10 mouse cellular contexts compared by ENCODE assay signal in genomic region chr1:128551743-128552397, GRCm38 (mm10). TPM values are rescaled to one million over a fixed set of nuclear protein-coding genes. Genes with fewer than 3 reads are reported as not detected.
A peak's percentile ranks its signal among the peaks of the same experiment; 100 is the strongest.
DNase-seq lines count a peak whose midpoint lies in the region; ATAC-seq and TF ChIP-seq lines count a peak whose summit lies in the region.
"Had no signal": no experiment of that assay in that cellular context is flagged by ENCODE, and none has a peak within 500 bp of the region (broad histone marks: within the 10 kb centered on the region; RNA-seq: fewer than 3 reads in every experiment).

No protein-coding gene starts in this region.

- no peaks in the 10 kb centered on the region for H3K36me3 ChIP-seq in liver, postnatal 0 days (replicated peaks; ENCODE audit: insufficient read depth, low read length)
- H3K36me3 ChIP-seq in embryonic facial prominence, embryonic 14.5 days (ENCODE audit: control insufficient read depth, insufficient read depth, low read length): no peaks in the 10 kb centered on the region
- H3K36me3 ChIP-seq in hindbrain, embryonic 10.5 days: no peaks in the 10 kb centered on the region
- no peaks in the 10 kb centered on the region for H3K36me3 ChIP-seq in neural tube, embryonic 12.5 days
- no peaks in the 10 kb centered on the region for H3K36me3 ChIP-seq in thymus, adult 2 months (ENCODE audit: control insufficient read depth, insufficient read depth, low read length)

- TF ChIP-seq POLR2A in thymus, adult 2 months (IDR thresholded peaks at IDR 0.05; ENCODE audit: control insufficient read depth, extremely low read depth, insufficient read depth, low read length, poor library complexity): no peak

- peaks cover 2% of the 10 kb centered on the region; the same call in 1 of the 2 replicates for H3K4me1 ChIP-seq in liver, postnatal 0 days (ENCODE audit: insufficient read depth)
- no peaks in the 10 kb centered on the region for H3K4me1 ChIP-seq in embryonic facial prominence, embryonic 14.5 days (ENCODE audit: control insufficient read depth, insufficient read depth, low read length)
- peaks cover 26% of the 10 kb centered on the region for H3K4me1 ChIP-seq in hindbrain, embryonic 10.5 days (replicated peaks)
- peaks cover 6% of the 10 kb centered on the region for H3K4me1 ChIP-seq in neural tube, embryonic 12.5 days
- H3K4me1 ChIP-seq in thymus, adult 2 months (replicated peaks; ENCODE audit: control insufficient read depth, insufficient read depth, low read length): peaks cover 14% of the 10 kb centered on the region

- no peak overlapping the region for H3K9ac ChIP-seq in liver, postnatal 0 days (replicated peaks)
- H3K9ac ChIP-seq in embryonic facial prominence, embryonic 14.5 days (ENCODE audit: low read depth, low read length): no peak overlapping the region
- H3K9ac ChIP-seq in neural tube, embryonic 12.5 days: no peak overlapping the region

- no peak overlapping the region for H3K4me2 ChIP-seq in liver, postnatal 0 days (ENCODE audit: low read depth, low read length)
- no peak overlapping the region for H3K4me2 ChIP-seq in embryonic facial prominence, embryonic 14.5 days (ENCODE audit: low read depth, low read length)
- no peak overlapping the region for H3K4me2 ChIP-seq in neural tube, embryonic 12.5 days (replicated peaks)

- no peak for DNase-seq in liver, postnatal 0 days
- DNase-seq in liver: no peak
- peak; percentile 41 for DNase-seq in embryonic facial prominence, embryonic 14.5 days (ENCODE audit: low spot score)
- peak; percentile 44 for DNase-seq in hindbrain, embryonic 10.5 days (ENCODE audit: low spot score)
- no peak for DNase-seq in thymus, adult 18-20 months
- DNase-seq in thymus, adult 2 months: no peak
- no peak for DNase-seq in natural killer cell, adult 2 months (ENCODE audit: low spot score in 2 of 2)
- DNase-seq: cerebellum, adult 8-10 months; gastrocnemius, postnatal 10 days had no signal

- TF ChIP-seq CTCF in liver, postnatal 0 days (IDR thresholded peaks at IDR 0.05; ENCODE audit: low read depth): peak; percentile 32
- TF ChIP-seq CTCF in thymus, adult 2 months (IDR thresholded peaks at IDR 0.05; ENCODE audit: borderline replicate concordance, control insufficient read depth, extremely low read depth, insufficient read depth, low read length, poor library complexity): no peak

- no peaks in the 10 kb centered on the region for H3K27me3 ChIP-seq in liver, postnatal 0 days (ENCODE audit: insufficient read depth, low read length)
- no peaks in the 10 kb centered on the region for H3K27me3 ChIP-seq in embryonic facial prominence, embryonic 14.5 days (replicated peaks; ENCODE audit: control insufficient read depth, insufficient read depth, low read length)
- H3K27me3 ChIP-seq in hindbrain, embryonic 10.5 days (ENCODE audit: insufficient read depth, poor library complexity, severe bottlenecking): no peaks in the 10 kb centered on the region
- H3K27me3 ChIP-seq in neural tube, embryonic 12.5 days (replicated peaks): no peaks in the 10 kb centered on the region
- no peaks in the 10 kb centered on the region for H3K27me3 ChIP-seq in thymus, adult 2 months (ENCODE audit: control insufficient read depth, insufficient read depth, low read length)

- TF ChIP-seq EP300 in liver, postnatal 0 days (IDR thresholded peaks at IDR 0.05; ENCODE audit: low read depth): no peak

- WGBS in liver, postnatal 0 days (ENCODE audit: insufficient replicate concordance): 43% methylated on average over 8 of the region's 8 CpGs
- WGBS in embryonic facial prominence, embryonic 14.5 days: 18% methylated on average over 8 of the region's 8 CpGs
- 11% methylated on average over 8 of the region's 8 CpGs for WGBS in hindbrain, embryonic 10.5 days
- 23% methylated on average over 8 of the region's 8 CpGs for WGBS in neural tube, embryonic 12.5 days
- 94% methylated on average over 8 of the region's 8 CpGs for WGBS in thymus, adult 2 months

- no peak overlapping the region for H3K27ac ChIP-seq in liver, postnatal 0 days (ENCODE audit: low read depth)
- no peak overlapping the region for H3K27ac ChIP-seq in embryonic facial prominence, embryonic 14.5 days (replicated peaks; ENCODE audit: low read depth, low read length)
- peak overlapping the region; percentile 46 for H3K27ac ChIP-seq in hindbrain, embryonic 10.5 days
- H3K27ac ChIP-seq in neural tube, embryonic 12.5 days: peak overlapping the region; percentile 7; the same call in 1 of the 2 replicates
- H3K27ac ChIP-seq in thymus, adult 2 months (ENCODE audit: control insufficient read depth, insufficient read depth, low read length): no peak overlapping the region

- no peaks in the 10 kb centered on the region for H3K9me3 ChIP-seq in liver, postnatal 0 days (ENCODE audit: low read length)
- H3K9me3 ChIP-seq in embryonic facial prominence, embryonic 14.5 days (ENCODE audit: control insufficient read depth, low read length): no peaks in the 10 kb centered on the region
- H3K9me3 ChIP-seq in hindbrain, embryonic 10.5 days: no peaks in the 10 kb centered on the region
- no peaks in the 10 kb centered on the region for H3K9me3 ChIP-seq in neural tube, embryonic 12.5 days

- no peak overlapping the region for H3K4me3 ChIP-seq in liver, postnatal 0 days (ENCODE audit: low read depth, low read length)
- H3K4me3 ChIP-seq in embryonic facial prominence, embryonic 14.5 days (ENCODE audit: low read depth, low read length): no peak overlapping the region
- no peak overlapping the region for H3K4me3 ChIP-seq in hindbrain, embryonic 10.5 days
- H3K4me3 ChIP-seq in neural tube, embryonic 12.5 days: no peak overlapping the region
- H3K4me3 ChIP-seq in thymus, adult 2 months (ENCODE audit: control insufficient read depth, insufficient read depth, low read length): no peak overlapping the region

- ATAC-seq in liver, postnatal 0 days: peak; percentile 51; the same call in 1 of the 2 replicates
- no peak for ATAC-seq in embryonic facial prominence, embryonic 14.5 days (ENCODE audit: low read depth)
- ATAC-seq in neural tube, embryonic 12.5 days (ENCODE audit: low FRiP score, low read depth): peak; percentile 77

RNA-seq across cellular contexts. Expression of gene Cxcr4, which starts 40.2 kb away (rescaled TPM):
- polyA plus RNA-seq in liver, postnatal 0 days (2015; fragmentation: Nextera tagmentation; extraction: Ambion mirVana): 4.3 and 5.5 TPM in 2 replicates
- polyA plus RNA-seq in embryonic facial prominence, embryonic 14.5 days (2014; fragmentation: Nextera tagmentation; extraction: Ambion mirVana): 6.7 and 7.1 TPM in 2 replicates
- 18.5 and 19.0 TPM in 2 replicates for polyA plus RNA-seq in hindbrain, embryonic 10.5 days (2016; fragmentation: Nextera tagmentation; extraction: Ambion mirVana)
- 11.7 and 12.0 TPM in 2 replicates for polyA plus RNA-seq in neural tube, embryonic 12.5 days (2016; fragmentation: Nextera tagmentation; extraction: Ambion mirVana)
- 1,143 and 1,279 TPM in 2 replicates for polyA plus RNA-seq in thymus, adult 2 months (2012; rRNA removed)

Comparison
In these comparisons a context has a peak if more than half of its experiments do, and no peak if none do; other contexts are left out.
1. DNase-seq: peak in embryonic facial prominence, embryonic 14.5 days (single experiment) and hindbrain, embryonic 10.5 days (single experiment); none in liver, postnatal 0 days (single experiment), liver (single experiment), thymus, adult 18-20 months (0 of 2), thymus, adult 2 months (single experiment) and natural killer cell, adult 2 months (0 of 2).
2. H3K27ac ChIP-seq: peak in hindbrain, embryonic 10.5 days (single experiment) and neural tube, embryonic 12.5 days (single experiment); none in liver, postnatal 0 days (single experiment), embryonic facial prominence, embryonic 14.5 days (single experiment) and thymus, adult 2 months (single experiment).
3. RNA of gene Cxcr4, which starts 40.2 kb away (polyA plus RNA-seq): 1,143 to 1,279 TPM in thymus, adult 2 months; 18.5 to 19.0 TPM in hindbrain, embryonic 10.5 days, 11.7 to 12.0 TPM in neural tube, embryonic 12.5 days, 6.7 to 7.1 TPM in embryonic facial prominence, embryonic 14.5 days and 4.3 to 5.5 TPM in liver, postnatal 0 days; every median in the first group is over 10 times any median in the second.